Mouse (Mus musculus) cerebellum, adult 2 months (tissue): Measurements from ENCODE around the gene Dnajc1. TPM values are rescaled to one million over a fixed set of nuclear protein-coding genes. Genes with fewer than 3 reads are reported as not detected.

Source experiments
- DNase-seq, 2 experiments: peaks; one replicate each; pipeline ENCODE4 v3.0.0; 2021
- H3K27ac ChIP-seq: fragments of 200-500 bp; 2 replicates; pipeline ENCODE4 v1.5.1; 2012; ENCODE audit warnings: low read length, control low read depth, inconsistent platforms; ENCODE audit not compliant: insufficient read depth
- H3K27me3 ChIP-seq: fragments of 200-500 bp; 2 replicates; pipeline ENCODE4 v1.6.1; 2012; ENCODE audit warnings: inconsistent platforms, mild to moderate bottlenecking, low read length, moderate library complexity; ENCODE audit not compliant: control insufficient read depth, insufficient read depth
- H3K4me1 ChIP-seq: fragments of 200-500 bp; 2 replicates; pipeline ENCODE4 v1.6.1; 2011; ENCODE audit warnings: low read length; ENCODE audit not compliant: control insufficient read depth, insufficient read depth
- H3K4me3 ChIP-seq: fragments of 200-500 bp; replicated peaks from 2 replicates; pipeline ENCODE3; 2011; ENCODE audit warnings: mild to moderate bottlenecking, low read depth, low read length, control low read depth; ENCODE audit not compliant: insufficient read depth
- CTCF ChIP-seq: fragments of 200-500 bp; IDR thresholded peaks from 2 replicates; pipeline ENCODE4 v1.5.1; 2011; ENCODE audit warnings: low read depth, mild to moderate bottlenecking, control low read depth, low read length, moderate library complexity, borderline replicate concordance; ENCODE audit not compliant: insufficient read depth
- POLR2A ChIP-seq: fragments of 200-500 bp; IDR thresholded peaks from 2 replicates; pipeline ENCODE4 v1.6.1; 2011; ENCODE audit warnings: low read length, control low read depth, borderline replicate concordance; ENCODE audit not compliant: insufficient read depth
- WGBS: fragments of 180-500 bp; shearing (Covaris S2); methylation state at CpG from one replicate; pipeline ENCODE4 v1.1.7; 2018; 5-methylcytosine and 5-hydroxymethylcytosine counted together
- polyA plus RNA-seq: library from polyadenylated mRNA; depleted of rRNA; stranded (reverse); fragments of >200 nt; gene quantifications from 2 replicates; pipeline ENCODE4 v1.2.3, GENCODE M21; 2012

Dnajc1 gene
- polyA plus RNA-seq, 1 experiment = 12.9 TPM

DNA sequence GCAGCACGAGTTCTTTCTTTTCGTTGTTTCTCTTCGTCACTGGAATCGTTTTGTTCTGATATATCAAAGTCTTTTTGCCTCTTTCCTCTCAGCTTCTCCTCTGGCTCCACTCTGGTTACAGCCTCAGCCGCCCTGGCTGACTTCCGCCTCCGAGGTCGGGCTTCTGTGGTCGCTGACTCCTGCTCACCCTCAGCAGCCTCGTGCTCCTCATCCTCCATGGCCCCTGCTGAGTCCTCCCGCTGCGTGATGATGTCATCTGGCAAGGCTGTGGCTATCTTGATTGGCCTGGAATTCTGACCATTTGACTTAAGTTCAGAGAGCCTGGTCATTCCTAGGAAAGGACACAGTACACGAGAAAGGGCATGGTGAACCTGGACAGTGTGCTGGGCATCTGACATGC lies 173.1 kb downstream of the Dnajc1 start:
- Histone ChIP-seq H3K4me1 (peaks cover 28% of the 10 kb centered on the region), H3K4me3 (no peak overlapping the region), H3K27me3 (no peaks in the 10 kb centered on the region), H3K27ac (peak overlapping the region; percentile 44)
- DNase-seq = peak; percentile 44 to 45
- TF ChIP-seq CTCF (no peak), POLR2A (no peak)
- WGBS = 52% methylated on average over 13 of the region's 13 CpGs

GRCm38 (mm10) chr2:18219136-18219535 lies 173.5 kb downstream of the Dnajc1 start:
- H3K27ac ChIP-seq = peak overlapping the region; percentile 44
- TF ChIP-seq CTCF (no peak), POLR2A (no peak)
- WGBS = 17% methylated on average over 8 of the region's 8 CpGs

DNA sequence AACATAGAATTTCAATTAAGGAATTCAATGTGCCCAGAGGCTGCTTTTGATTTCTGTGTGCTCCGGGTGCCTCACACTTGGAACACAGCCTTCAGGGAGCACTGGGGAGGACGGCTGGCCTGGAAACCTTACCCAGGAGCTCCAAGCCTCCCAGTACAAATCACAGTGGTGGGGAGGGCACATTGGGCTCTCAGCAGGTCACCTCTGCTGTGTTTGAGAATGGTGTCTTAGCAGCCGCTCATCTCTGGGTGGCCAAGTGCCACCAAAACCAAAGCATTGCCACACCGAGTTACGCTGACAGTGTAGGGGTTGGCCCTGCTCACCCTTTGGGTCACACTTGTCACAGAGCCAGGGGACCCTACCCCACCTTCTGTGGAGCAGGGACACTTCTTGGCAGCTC lies 174.1 kb downstream of the Dnajc1 start:
- Histone ChIP-seq H3K27me3 (no peaks in the 10 kb centered on the region), H3K4me3 (no peak overlapping the region), H3K27ac (peak overlapping the region; percentile 71), H3K4me1 (peaks cover 28% of the 10 kb centered on the region)
- TF ChIP-seq POLR2A (no peak), CTCF (no peak)
- 6% methylated on average over 5 of the region's 5 CpGs for WGBS
- peak; percentile 63 to 67 for DNase-seq

More at GRCm38 (mm10) chr2:18219136-18219535, 173.5 kb downstream of the Dnajc1 start:
- Histone ChIP-seq H3K4me1 (peaks cover 28% of the 10 kb centered on the region), H3K27me3 (no peaks in the 10 kb centered on the region), H3K4me3 (no peak overlapping the region)
- DNase-seq = peak; percentile 53 to 66

- Histone ChIP-seq H3K4me3 (no peak overlapping the region), H3K27me3 (no peaks in the 10 kb centered on the region), H3K27ac (peak overlapping the region; percentile 84), H3K4me1 (peaks cover 28% of the 10 kb centered on the region)
- WGBS = 20% methylated on average over 3 of the region's 3 CpGs
- TF ChIP-seq CTCF (peak; percentile 84), POLR2A (no peak)
- peak; percentile 92 to 95 for DNase-seq
Measured at GRCm38 (mm10) chr2:18217867-18218266, 174.8 kb downstream of the Dnajc1 start.

DNA sequence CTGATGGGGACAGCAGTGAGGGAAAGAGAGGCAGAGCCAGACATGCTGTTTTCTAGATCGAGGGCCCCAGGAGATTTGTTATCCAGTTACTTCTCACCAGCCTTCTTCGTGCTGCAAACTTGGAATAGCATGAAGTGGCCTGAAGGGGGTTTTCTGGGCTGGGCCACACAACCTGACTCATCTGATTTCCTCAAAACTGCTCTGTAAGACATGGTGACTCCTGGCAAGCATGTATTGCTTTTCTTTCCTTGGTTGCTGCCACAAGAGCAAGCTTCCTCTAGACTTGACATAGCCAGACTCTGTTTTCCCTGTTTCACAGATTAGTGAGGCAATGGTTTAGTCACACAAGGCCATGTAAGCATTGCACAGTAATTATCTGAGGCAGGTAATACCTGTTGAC lies 178.6 kb downstream of the Dnajc1 start:
- peaks cover 21% of the 10 kb centered on the region for H3K4me1 ChIP-seq
- no peak for TF ChIP-seq POLR2A
- WGBS = 77% methylated on average over 2 of the region's 2 CpGs
- no peak for DNase-seq
- no peak overlapping the region for H3K4me3 ChIP-seq
- no peak overlapping the region for H3K27ac ChIP-seq
- no peaks in the 10 kb centered on the region for H3K27me3 ChIP-seq

DNA sequence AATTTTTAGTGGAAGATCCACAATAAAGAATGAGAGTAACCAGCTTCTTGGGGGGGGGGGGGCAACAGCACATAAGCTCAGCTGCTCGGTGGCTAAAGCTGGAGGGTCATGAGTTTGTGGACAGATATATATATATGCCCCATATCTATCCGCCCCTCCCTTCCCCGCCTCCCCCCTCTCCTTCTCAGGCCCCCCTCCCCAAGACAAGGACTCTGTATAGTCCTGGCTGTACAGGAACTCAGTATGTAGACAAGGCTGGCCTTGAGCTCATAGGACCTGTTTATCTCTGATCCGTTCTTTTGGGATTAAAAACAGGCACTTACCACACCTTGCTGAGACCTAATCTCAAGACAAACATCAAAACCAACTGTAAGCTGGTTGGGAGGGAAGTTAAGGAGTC lies 182.7 kb downstream of the Dnajc1 start:
- TF ChIP-seq CTCF (no peak), POLR2A (no peak)
- peaks cover 13% of the 10 kb centered on the region for H3K4me1 ChIP-seq
- H3K4me3 ChIP-seq = no peak overlapping the region
- no peak for DNase-seq
- no peaks in the 10 kb centered on the region for H3K27me3 ChIP-seq
- H3K27ac ChIP-seq = no peak overlapping the region
- WGBS = 89% methylated on average over 4 of the region's 4 CpGs

DNA sequence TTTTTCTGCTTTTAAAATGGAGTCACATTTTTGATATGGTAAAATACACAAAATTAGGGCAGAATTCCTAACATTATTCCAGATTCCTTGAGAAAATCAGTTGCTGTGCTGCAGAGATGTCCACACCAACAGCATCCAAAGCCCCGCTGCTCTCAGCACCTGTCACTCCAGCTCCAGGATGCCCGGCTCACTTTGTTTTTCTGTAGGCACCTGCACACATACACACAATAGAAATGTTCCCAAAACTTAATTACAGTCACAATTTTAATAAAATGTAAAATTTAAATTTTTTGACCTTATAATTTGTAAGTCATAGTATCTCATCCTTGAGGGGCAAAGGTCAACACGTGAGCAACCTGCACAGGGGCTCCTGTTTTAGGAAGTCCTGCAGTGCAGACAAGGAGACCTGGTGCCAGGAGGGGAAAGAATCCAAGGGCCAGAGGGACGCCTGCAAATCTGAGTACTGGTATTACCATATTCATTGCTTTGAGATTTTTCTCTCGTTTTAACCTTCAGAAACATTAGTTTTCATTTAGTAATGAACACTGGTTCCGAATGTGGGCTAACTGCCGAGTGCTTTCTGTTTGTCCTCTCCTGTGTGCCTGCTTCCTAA lies 183.3 kb downstream of the Dnajc1 start:
- peaks cover 13% of the 10 kb centered on the region for H3K4me1 ChIP-seq
- WGBS = 17% methylated on average over 7 of the region's 7 CpGs
- H3K4me3 ChIP-seq = no peak overlapping the region
- H3K27ac ChIP-seq = no peak overlapping the region; the same call in 1 of the 2 replicates
- TF ChIP-seq CTCF (no peak), POLR2A (no peak)
- no peaks in the 10 kb centered on the region for H3K27me3 ChIP-seq
- peak; percentile 53 to 68 for DNase-seq

DNA sequence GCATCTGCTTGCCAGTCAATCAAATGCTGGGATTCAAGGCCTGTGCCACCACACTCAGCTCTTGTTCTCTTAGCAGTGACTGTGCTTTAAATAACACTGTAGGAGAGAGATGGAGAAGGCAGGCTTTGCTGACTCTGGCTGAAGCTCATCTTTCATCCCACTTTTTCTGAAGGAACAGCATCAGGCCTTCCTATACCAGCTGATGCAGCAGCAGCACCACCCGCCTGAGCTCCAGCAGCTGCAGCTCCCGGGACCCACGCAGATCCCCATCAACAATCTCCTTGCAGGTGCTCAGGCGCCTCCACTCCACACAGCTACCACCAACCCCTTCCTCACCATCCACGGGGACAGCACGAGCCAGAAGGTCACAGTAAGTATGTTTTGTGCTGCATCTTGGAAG lies 184.1 kb downstream of the Dnajc1 start:
- Histone ChIP-seq H3K4me3 (no peak overlapping the region), H3K4me1 (peaks cover 13% of the 10 kb centered on the region), H3K27me3 (no peaks in the 10 kb centered on the region), H3K27ac (peak overlapping the region; percentile 75)
- 63% methylated on average over 6 of the region's 6 CpGs for WGBS
- TF ChIP-seq CTCF = no peak
- no peak for TF ChIP-seq POLR2A
- DNase-seq = no peak
